ENCODE assay signal across 15 mouse cellular contexts in the genomic region with DNA sequence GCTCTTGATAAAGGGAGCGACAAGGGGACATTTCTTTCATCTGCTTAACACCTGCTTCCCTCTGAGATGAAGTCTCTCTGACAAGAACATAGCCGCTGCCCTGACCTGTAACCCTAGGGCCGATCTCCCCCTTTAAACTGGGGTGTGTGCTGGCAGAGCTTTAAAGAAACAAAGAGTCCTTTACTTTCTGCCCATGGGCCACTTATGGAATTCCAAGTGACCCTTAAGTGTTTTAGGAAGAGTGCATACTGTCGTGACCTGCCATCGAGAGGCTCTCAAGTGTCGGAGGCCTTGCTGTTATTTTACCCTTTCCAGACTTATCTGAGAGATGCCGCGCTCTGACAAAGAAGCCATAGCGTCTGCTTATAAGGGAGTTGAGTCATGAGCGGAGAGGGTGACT. TPM values are rescaled to one million over a fixed set of nuclear protein-coding genes. Genes with fewer than 3 reads are reported as not detected.
"Had no signal": no experiment of that assay in that cellular context is flagged by ENCODE, and none has a peak within 500 bp of the region (broad histone marks: within the 10 kb centered on the region; RNA-seq: fewer than 3 reads in every experiment).

No protein-coding gene starts in this region.

- H3K4me2 ChIP-seq: limb, embryonic 13.5 days; midbrain, embryonic 11.5 days; midbrain, embryonic 15.5 days; neural tube, embryonic 12.5 days had no signal

- H3K27me3 ChIP-seq: limb, embryonic 13.5 days; midbrain, embryonic 15.5 days; neural tube, embryonic 12.5 days had no signal

- H3K9ac ChIP-seq: limb, embryonic 13.5 days; liver, embryonic 14.5 days; midbrain, embryonic 15.5 days; neural tube, embryonic 12.5 days had no signal

- H3K36me3 ChIP-seq: limb, embryonic 13.5 days; midbrain, embryonic 15.5 days; neural tube, embryonic 12.5 days had no signal

- H3K4me1 ChIP-seq: megakaryocyte, embryonic 14.5 days had no signal

- H3K9me3 ChIP-seq: midbrain, embryonic 15.5 days; neural tube, embryonic 12.5 days had no signal

- H3K4me3 ChIP-seq: limb, embryonic 13.5 days; megakaryocyte, embryonic 14.5 days; midbrain, embryonic 15.5 days; neural tube, embryonic 12.5 days had no signal

- DNase-seq: kidney, adult 8-10 months; kidney, postnatal 25 days; layer of hippocampus, adult 9-11 months; left cerebral cortex, postnatal 4 days; retina, postnatal 1 day; thymus, postnatal 36 days had no signal

- ATAC-seq: intestine, embryonic 16.5 days; midbrain, embryonic 15.5 days had no signal

- H3K27ac ChIP-seq: limb, embryonic 13.5 days; liver, embryonic 14.5 days; macrophage; midbrain, embryonic 15.5 days; neural tube, embryonic 12.5 days had no signal

RNA-seq across cellular contexts. Expression of a gene that starts 35.7 kb away (rescaled TPM):
- total RNA-seq: monocyte, adult 5-6 weeks had no signal
